Mouse (Mus musculus) MEL (cell line): ENCODE results near the gene Gstm7. TPM values are rescaled to one million over a fixed set of nuclear protein-coding genes. Genes with fewer than 3 reads are reported as not detected.

Experiments
- DNase-seq: peaks from one replicate; pipeline ENCODE4 v3.0.0; 2011; ENCODE audit warnings: low read depth, low spot score
- H3K27ac ChIP-seq: 2 replicates; pipeline ENCODE4 v1.5.1; 2012; ENCODE audit warnings: low read depth, mild to moderate bottlenecking, control low read depth, low read length, moderate library complexity; ENCODE audit not compliant: control insufficient read depth
- H3K27me3 ChIP-seq, 2 experiments: fragments of 150-350 bp in 1 of 2; sonication (generic) in 1 of 2; 2 replicates each; pipeline ENCODE4 v1.6.1; 2012; ENCODE audit warnings: low read length in 2 of 2, mild to moderate bottlenecking in 2 of 2, improper control_type of control experiment in 1 of 2, moderate library complexity in 1 of 2; ENCODE audit not compliant: insufficient read depth in 2 of 2, control insufficient read depth in 1 of 2
- H3K36me3 ChIP-seq, 2 experiments: 2 replicates each; pipeline ENCODE4 v1.6.1; 2012 to 2014; ENCODE audit warnings: low read length in 2 of 2, improper control_type of control experiment in 1 of 2, inconsistent platforms in 1 of 2, mild to moderate bottlenecking in 1 of 2; ENCODE audit not compliant: insufficient read depth in 2 of 2, control insufficient read depth in 1 of 2
- H3K4me1 ChIP-seq, 2 experiments: fragments of 150-350 bp in 1 of 2; sonication (generic) in 1 of 2; 2 replicates each; pipeline ENCODE4 v1.6.1; 2012; ENCODE audit warnings: low read length in 2 of 2, improper control_type of control experiment in 1 of 2, mild to moderate bottlenecking in 1 of 2; ENCODE audit not compliant: insufficient read depth in 2 of 2, control insufficient read depth in 1 of 2
- H3K4me3 ChIP-seq, 2 experiments: fragments of 150-350 bp in 1 of 2; sonication (generic) in 1 of 2; 2 replicates each; pipeline ENCODE4 v1.5.1; 2012; ENCODE audit warnings: low read depth in 2 of 2, low read length in 2 of 2, mild to moderate bottlenecking in 2 of 2, moderate library complexity in 2 of 2, control low read depth in 1 of 2, improper control_type of control experiment in 1 of 2; ENCODE audit not compliant: control insufficient read depth in 1 of 2, insufficient read depth in 1 of 2
- H3K79me2 ChIP-seq: 2 replicates; pipeline ENCODE4 v1.6.1; 2012; ENCODE audit warnings: mild to moderate bottlenecking, low read length, moderate library complexity; ENCODE audit not compliant: control insufficient read depth, poor library complexity, insufficient read depth
- H3K9ac ChIP-seq: 2 replicates; pipeline ENCODE4 v1.6.1; 2012; ENCODE audit warnings: low read depth, mild to moderate bottlenecking, control low read depth, low read length, moderate library complexity; ENCODE audit not compliant: control insufficient read depth, poor library complexity, severe bottlenecking
- H3K9me3 ChIP-seq: fragments of 150-350 bp; sonication (generic); replicated peaks from 2 replicates; pipeline ENCODE4 v1.6.1; 2012; ENCODE audit warnings: mild to moderate bottlenecking, low read length, improper control_type of control experiment, moderate library complexity; ENCODE audit not compliant: insufficient read depth
- BHLHE40 ChIP-seq: IDR thresholded peaks from 2 replicates; pipeline ENCODE4 v1.6.1; 2012; ENCODE audit warnings: low read depth, mild to moderate bottlenecking, inconsistent platforms, low read length, improper control_type of control experiment, borderline replicate concordance
- E2F4 ChIP-seq: IDR thresholded peaks from 2 replicates; pipeline ENCODE4 v1.6.1; 2011; ENCODE audit warnings: low read depth, low read length, improper control_type of control experiment, borderline replicate concordance
- ELF1 ChIP-seq: IDR thresholded peaks from 2 replicates; pipeline ENCODE4 v1.6.1; 2014; ENCODE audit warnings: low read depth, mild to moderate bottlenecking, inconsistent platforms, low read length, improper control_type of control experiment, moderate library complexity
- ETS1 ChIP-seq: IDR thresholded peaks from 2 replicates; pipeline ENCODE4 v1.6.1; 2012; ENCODE audit warnings: low read depth, mild to moderate bottlenecking, inconsistent platforms, low read length, improper control_type of control experiment, moderate library complexity
- GABPA ChIP-seq: IDR thresholded peaks from 2 replicates; pipeline ENCODE4 v1.6.1; 2012; ENCODE audit warnings: low read depth, mild to moderate bottlenecking, inconsistent platforms, low read length, improper control_type of control experiment, moderate library complexity
- HCFC1 ChIP-seq: IDR thresholded peaks from 2 replicates; pipeline ENCODE4 v1.6.1; 2012; ENCODE audit warnings: low read depth, mild to moderate bottlenecking, inconsistent platforms, low read length, improper control_type of control experiment, moderate library complexity
- MAFK ChIP-seq: IDR thresholded peaks from 2 replicates; pipeline ENCODE4 v1.6.1; 2011; ENCODE audit warnings: low read depth, mild to moderate bottlenecking, low read length, improper control_type of control experiment, borderline replicate concordance
- MAZ ChIP-seq: IDR thresholded peaks from 2 replicates; pipeline ENCODE4 v1.6.1; 2012; ENCODE audit warnings: low read depth, mild to moderate bottlenecking, inconsistent platforms, low read length, improper control_type of control experiment
- MXI1 ChIP-seq: IDR thresholded peaks from 2 replicates; pipeline ENCODE4 v1.6.1; 2011; ENCODE audit warnings: mild to moderate bottlenecking, low read depth, low read length, improper control_type of control experiment
- POLR2AphosphoS2 ChIP-seq: IDR thresholded peaks from 2 replicates; pipeline ENCODE4 v1.6.1; 2011; ENCODE audit warnings: low read length, improper control_type of control experiment
- POLR2AphosphoS5 ChIP-seq: IDR thresholded peaks from 2 replicates; pipeline ENCODE4 v1.6.1; 2012; ENCODE audit warnings: low read depth, borderline replicate concordance, mild to moderate bottlenecking, inconsistent platforms, low read length, moderate library complexity, mixed read lengths
- SIN3A ChIP-seq: IDR thresholded peaks from 2 replicates; pipeline ENCODE4 v1.6.1; 2012; ENCODE audit warnings: low read length, improper control_type of control experiment, inconsistent platforms
- USF1 ChIP-seq: IDR thresholded peaks from 2 replicates; pipeline ENCODE4 v1.6.1; 2014; ENCODE audit warnings: low read depth, mild to moderate bottlenecking, inconsistent platforms, low read length, improper control_type of control experiment, moderate library complexity
- USF2 ChIP-seq, 2 experiments: IDR thresholded peaks; 2 replicates each; pipeline ENCODE4 v1.6.1; 2011 to 2012; ENCODE audit warnings: improper control_type of control experiment in 2 of 2, low read length in 2 of 2, borderline replicate concordance in 1 of 2, inconsistent platforms in 1 of 2, low read depth in 1 of 2, mild to moderate bottlenecking in 1 of 2; ENCODE audit not compliant: insufficient read depth in 1 of 2
- ZMIZ1 ChIP-seq: IDR thresholded peaks from 2 replicates; pipeline ENCODE4 v1.6.1; 2012; ENCODE audit warnings: low read depth, mild to moderate bottlenecking, inconsistent platforms, low read length, improper control_type of control experiment, moderate library complexity
- polyA plus RNA-seq, 2 experiments: library from polyadenylated mRNA; stranded (reverse) in 1 of 2; unstranded in 1 of 2; fragments of >175 nt in 1 of 2; fragments of >200 nt in 1 of 2; gene quantifications; 2 replicates each; pipeline versions ENCODE4 v1.2.1 to v1.2.4; 2012; ENCODE audit warnings: low replicate concordance in 2 of 2, low read depth in 1 of 2; ENCODE audit not compliant: insufficient read length in 2 of 2, insufficient read depth in 1 of 2, missing spikeins in 1 of 2
- total RNA-seq: library from RNA; depleted of rRNA; stranded (reverse); fragments of 300-350 nt; gene quantifications from 2 replicates; pipeline ENCODE4 v1.2.3, GENCODE M21; 2012

Gene Gstm7
- total and polyA plus RNA-seq, 3 experiments: 0.24 TPM; not detected in 2

- Histone ChIP-seq H3K9me3 (no peaks in the 10 kb centered on the region), H3K36me3 (peaks cover 0 to 14% of the 10 kb centered on the region in 2 experiments; a peak in 2 of 4 replicates), H3K9ac (no peak overlapping the region), H3K4me3 (no peak overlapping the region), H3K4me1 (peaks cover 3 to 17% of the 10 kb centered on the region in 2 experiments; a peak in 3 of 4 replicates), H3K27ac (no peak overlapping the region), H3K27me3 (peaks cover 0 to 9% of the 10 kb centered on the region in 2 experiments; a peak in 3 of 4 replicates), H3K79me2 (no peaks in the 10 kb centered on the region)
- DNase-seq: no peak
- no peak for TF ChIP-seq MXI1
- TF ChIP-seq E2F4: no peak
- no peak for TF ChIP-seq POLR2AphosphoS5
- no peak for TF ChIP-seq HCFC1
- no peak for TF ChIP-seq MAZ
- TF ChIP-seq BHLHE40: no peak
Measured at GRCm38 (mm10) chr3:107965592-107965991, 34.0 kb upstream of the Gstm7 start.

GRCm38 (mm10) chr3:107964656-107965308 is 33.2 kb upstream of the Gstm7 start:
- peak overlapping the region; percentile 24; the same call in 1 of the 2 replicates for H3K9ac ChIP-seq
- peaks cover 3 to 17% of the 10 kb centered on the region in 2 experiments; a peak in 3 of 4 replicates for H3K4me1 ChIP-seq
- TF ChIP-seq ZMIZ1 (no peak), GABPA (peak; percentile 77), POLR2AphosphoS2 (no peak), MAFK (peak; percentile 56; the same call in 1 of the 2 replicates), SIN3A (no peak), ELF1 (peak; percentile 69), USF2 (IDR thresholded peaks at IDR 0.05; ENCODE audit: borderline replicate concordance in 1 of 2, insufficient read depth in 1 of 2, low read depth in 1 of 2, low read length in 2 of 2) (no peak), ETS1 (peak; percentile 44; the same call in 1 of the 2 replicates), USF1 (no peak)
- peaks cover 0 to 2% of the 10 kb centered on the region in 2 experiments; a peak in 2 of 4 replicates for H3K27me3 ChIP-seq
- no peaks in the 10 kb centered on the region for H3K79me2 ChIP-seq
- H3K9me3 ChIP-seq: no peaks in the 10 kb centered on the region
- peak overlapping the region; percentile 9; the same call in 1 of the 2 replicates for H3K27ac ChIP-seq
- H3K36me3 ChIP-seq: peaks cover 0 to 14% of the 10 kb centered on the region in 2 experiments; a peak in 2 of 4 replicates
- peak overlapping the region in 1 of 2 experiments; percentile 4; a peak in 1 of 4 replicates for H3K4me3 ChIP-seq
- DNase-seq: peak; percentile 69
